Mouse (Mus musculus) adrenal gland, postnatal 4 days (tissue): ENCODE data around the gene Pcyt1a. TPM values are rescaled to one million over a fixed set of nuclear protein-coding genes. Genes with fewer than 3 reads are reported as not detected.
A peak's percentile ranks its signal among the peaks of the same experiment; 100 is the strongest.
"Not testable (repeated sequence)": the region's sequence is repeated elsewhere in the genome, so short reads cannot be mapped to it uniquely, and the experiment has no call there.

Experiments
- DNase-seq, 2 experiments: peaks; one replicate each; pipeline ENCODE4 v3.0.0; 2021 to 2022; ENCODE audit warnings: low spot score in 2 of 2, mixed read lengths in 2 of 2
- total RNA-seq, 2 experiments: library from RNA; stranded (reverse); gene quantifications; 2 replicates each; pipeline ENCODE4 v1.2.3; 2021

Gene Pcyt1a
- total RNA-seq, 2 experiments from 2014 or later = 66.0 to 70.6 TPM

GRCm38 (mm10) chr16:32469404-32470105 lies 38.8 kb downstream of the Pcyt1a start:
- no peak for DNase-seq

GRCm38 (mm10) chr16:32472276-32473015 lies 41.7 kb downstream of the Pcyt1a start:
- DNase-seq = no peak

DNA sequence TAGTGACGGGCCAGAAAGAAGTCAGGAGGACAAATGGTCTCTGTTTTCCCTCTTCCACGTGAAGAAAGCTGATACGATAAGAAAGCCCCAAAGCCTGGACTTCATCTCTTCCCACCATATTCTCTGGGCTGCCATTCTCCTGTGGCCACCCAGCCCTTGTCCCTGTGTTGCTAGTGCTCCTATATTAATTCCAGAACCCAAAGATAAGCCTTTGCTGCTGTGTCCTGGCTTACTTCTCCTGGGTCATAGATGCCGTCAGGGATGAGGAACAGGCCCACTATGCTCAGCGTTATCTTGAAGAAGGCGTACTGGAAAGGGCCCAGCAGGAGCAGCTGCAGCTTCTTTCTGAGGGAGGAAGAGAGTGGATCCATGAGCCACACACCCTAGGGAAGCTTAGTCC lies 46.6 kb downstream of the Pcyt1a start:
- DNase-seq = no peak

DNA sequence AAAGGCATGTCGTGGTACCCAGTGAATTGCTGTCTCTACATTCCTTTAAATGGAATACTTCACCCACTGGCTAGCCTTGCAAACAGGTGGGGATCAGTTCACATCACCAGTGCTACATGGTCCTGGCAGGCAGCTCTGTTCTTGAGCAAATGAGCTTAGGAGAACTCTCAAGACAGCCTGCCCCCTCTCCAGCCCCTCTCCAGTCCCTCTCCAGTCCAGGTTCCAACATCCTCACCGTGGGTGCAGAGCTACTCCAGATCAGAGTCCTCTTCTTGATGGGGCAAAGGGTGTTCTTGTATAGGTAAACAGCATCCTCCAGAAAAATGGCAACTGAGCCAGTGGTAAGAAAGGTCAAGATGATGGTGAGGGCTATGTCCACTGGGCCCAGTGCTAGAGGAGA lies 48.7 kb downstream of the Pcyt1a start:
- DNase-seq = no peak

DNA sequence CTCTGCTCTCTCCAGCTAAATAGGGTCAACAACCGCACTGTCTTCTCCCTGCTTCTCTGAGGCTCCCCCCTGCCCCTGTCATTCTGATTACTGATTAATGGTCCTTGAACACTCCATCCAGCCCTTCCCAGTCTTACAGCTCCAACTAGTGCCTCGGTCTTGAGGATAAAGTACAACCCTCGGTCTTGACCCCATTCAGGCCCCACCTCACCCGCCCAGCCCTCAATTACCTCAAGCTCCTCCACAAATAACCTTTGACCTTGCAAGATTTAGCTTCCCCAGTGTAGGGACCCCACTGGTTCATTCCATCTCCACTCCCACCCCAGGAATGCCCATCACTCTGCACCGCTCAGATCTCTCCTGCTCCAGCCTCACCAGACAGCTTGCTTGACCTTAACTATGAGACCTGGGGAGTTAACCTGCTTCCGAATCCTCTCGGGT lies 53.7 kb downstream of the Pcyt1a start:
- no peak for DNase-seq

- no peak for DNase-seq
Measured at GRCm38 (mm10) chr16:32485209-32485608, 54.5 kb downstream of the Pcyt1a start.

- no peak for DNase-seq
Measured at GRCm38 (mm10) chr16:32486046-32486445, 55.3 kb downstream of the Pcyt1a start.

- no peak for DNase-seq
Measured at GRCm38 (mm10) chr16:32487234-32488111, 56.8 kb downstream of the Pcyt1a start, which contains the start of gene Slc51a. TSS of gene Slc51a (minus strand) at chr16:32487879.

GRCm38 (mm10) chr16:32488939-32489338 lies 58.2 kb downstream of the Pcyt1a start:
- DNase-seq = no peak

DNA sequence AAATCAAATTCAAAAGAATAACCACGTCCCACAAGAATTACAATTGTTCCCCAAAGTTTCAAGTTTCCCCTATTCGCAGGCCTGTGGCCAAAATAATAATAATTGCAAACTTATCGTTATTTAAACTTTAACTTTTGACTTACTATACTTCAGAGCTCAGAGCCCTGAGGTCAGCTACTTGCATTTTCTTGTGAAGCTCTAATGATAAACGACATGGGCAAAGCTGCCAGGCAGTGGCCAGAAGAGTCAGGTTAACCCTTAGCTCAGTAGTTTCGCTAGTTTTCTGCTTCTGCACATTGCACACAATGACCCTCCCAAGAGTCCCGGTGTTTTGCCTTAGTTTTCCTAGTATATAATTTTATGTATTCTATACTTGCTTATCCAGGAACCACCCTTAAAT lies 63.6 kb downstream of the Pcyt1a start:
- not testable (repeated sequence) for DNase-seq

- no peak for DNase-seq
Measured at GRCm38 (mm10) chr16:32495965-32496364, 65.2 kb downstream of the Pcyt1a start, which contains the start of gene Zdhhc19. TSS of gene Zdhhc19 (plus strand) at chr16:32496265.

- DNase-seq = no peak
Measured at GRCm38 (mm10) chr16:32498996-32499395, 68.3 kb downstream of the Pcyt1a start.

GRCm38 (mm10) chr16:32499430-32500037 lies 68.8 kb downstream of the Pcyt1a start:
- peak; percentile 73 to 86 for DNase-seq

DNA sequence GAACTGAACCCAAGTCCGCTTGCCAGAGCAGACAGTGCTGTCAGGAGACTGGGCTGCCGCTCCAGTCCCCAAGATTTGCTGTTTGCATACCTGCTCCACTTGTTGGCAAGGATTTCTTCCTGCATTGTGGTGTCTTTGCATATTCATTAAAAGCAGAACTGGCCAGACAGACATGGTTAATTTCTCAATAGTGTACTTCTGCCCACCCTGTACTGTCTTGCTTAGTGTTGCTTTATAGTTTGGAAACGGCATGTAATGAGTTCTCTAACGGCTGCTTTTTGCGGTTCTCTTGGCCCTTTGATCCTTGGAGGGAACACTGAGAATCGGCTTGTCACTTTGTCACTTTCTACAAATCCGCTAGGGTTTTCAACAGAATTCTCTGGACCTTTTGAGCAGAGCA lies 70.7 kb downstream of the Pcyt1a start:
- DNase-seq = no peak

DNA sequence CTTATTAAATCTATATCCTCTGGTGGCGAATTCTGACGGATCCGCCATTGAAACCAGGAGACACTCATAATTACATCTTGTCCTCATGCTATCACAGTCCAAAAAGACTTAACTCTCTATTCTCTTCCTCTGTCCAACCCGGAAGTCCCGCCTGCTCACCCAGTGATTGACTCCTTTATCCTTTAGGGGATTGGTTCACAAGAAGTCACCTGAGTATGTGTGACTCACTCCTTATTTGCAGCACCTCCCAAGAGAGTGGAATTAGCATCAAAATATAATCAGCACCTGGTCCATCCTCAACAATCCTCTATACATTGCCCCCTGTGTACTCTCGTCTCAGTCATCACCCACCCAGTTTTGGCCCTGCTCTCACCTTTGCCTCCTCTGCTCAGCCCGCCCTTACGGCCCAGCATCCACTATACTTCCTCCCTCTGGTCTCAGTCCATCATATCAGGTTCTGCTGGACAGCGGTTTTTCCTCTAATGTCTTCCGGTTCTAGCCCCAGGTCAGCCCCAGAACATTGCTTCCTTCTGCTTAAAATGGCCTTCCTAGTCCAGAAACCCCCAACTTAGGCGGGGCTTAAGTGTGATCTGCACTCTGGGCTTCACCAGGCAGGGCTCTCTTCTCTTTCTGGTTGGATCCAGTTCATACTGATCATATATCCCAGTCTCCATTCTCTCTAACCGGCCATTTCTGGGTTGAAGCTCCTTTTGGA lies 72.1 kb downstream of the Pcyt1a start:
- no peak for DNase-seq

DNA sequence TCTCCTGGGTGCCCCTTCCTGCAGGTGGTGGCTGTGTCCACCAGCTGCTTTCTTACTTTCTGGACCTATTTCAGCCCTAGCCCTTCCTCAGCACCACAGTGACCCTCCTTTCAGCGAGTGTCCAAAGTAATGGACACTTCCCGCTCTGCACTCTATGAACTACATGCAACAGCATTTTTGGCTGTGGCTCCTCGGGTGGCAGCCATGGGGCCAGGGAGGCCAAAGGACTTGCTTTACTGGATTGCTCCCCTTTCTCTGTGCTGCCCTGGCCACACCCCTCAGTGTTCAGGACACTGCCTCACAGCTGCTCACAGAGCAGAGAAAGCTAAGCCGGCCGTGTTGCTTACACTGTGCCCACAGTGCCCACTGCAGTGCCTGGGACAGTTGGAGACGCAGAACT lies 72.9 kb downstream of the Pcyt1a start:
- DNase-seq = no peak

DNA sequence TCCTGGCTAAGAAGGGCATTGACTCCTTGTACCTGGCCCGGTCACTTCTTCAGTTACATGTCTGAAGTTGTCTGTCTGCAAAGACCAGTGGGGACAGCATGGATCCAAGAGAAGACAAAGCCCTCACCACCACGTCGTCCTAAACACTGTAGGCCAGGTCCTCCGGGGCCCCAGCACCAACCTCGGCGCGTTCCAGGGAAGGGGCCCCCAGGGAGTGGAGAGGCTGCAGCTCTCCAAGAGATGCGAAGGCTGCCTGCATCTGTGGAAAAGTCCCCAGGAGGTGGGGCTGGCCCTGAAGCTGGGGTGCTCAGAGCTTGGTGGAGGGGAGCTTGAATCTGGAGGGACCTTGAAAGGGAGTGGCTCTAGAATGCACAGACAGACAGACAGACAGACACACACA lies 75.6 kb downstream of the Pcyt1a start:
- no peak for DNase-seq

DNA sequence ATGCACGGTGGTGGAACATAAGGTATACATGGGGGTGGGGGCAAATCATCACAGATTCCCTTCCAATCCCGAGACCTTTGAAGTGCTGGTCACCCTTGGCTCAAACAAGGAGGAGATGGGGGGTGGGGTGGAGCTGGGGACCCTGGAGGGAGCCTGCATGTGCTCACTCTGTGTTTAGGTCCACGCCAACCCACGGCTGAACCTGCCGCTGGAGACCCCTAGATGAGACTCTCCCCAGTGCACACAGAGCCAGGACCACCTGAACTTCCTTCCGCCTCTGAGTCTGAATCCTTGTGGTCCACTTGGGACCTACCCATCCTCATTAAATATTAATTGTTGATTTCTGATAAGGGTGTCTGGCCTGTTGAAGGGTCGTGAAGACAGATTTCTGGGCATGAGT lies 76.1 kb downstream of the Pcyt1a start:
- DNase-seq = no peak

DNA sequence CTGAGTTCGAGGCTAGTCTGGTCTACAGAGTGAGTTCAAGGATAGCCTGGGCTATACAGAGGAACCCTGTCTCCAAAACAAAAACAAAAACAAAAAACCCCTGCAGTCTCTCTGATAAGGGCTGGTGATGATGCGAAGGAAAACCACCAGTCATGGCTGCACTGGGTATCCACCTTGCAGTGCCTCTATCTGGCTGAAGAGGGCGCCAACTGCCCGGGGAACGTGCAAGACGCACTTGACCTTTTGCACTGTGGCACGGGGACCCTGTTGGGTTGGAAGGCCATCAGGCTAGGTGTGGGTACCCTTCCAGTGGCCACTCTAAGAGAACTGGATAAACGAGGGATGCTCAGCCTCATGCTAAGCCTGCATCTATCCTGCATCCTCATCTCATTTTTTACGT lies 76.7 kb downstream of the Pcyt1a start:
- peak in 1 of 2 experiments; percentile 40 for DNase-seq

- no peak for DNase-seq
Measured at GRCm38 (mm10) chr16:32508035-32508434, 77.3 kb downstream of the Pcyt1a start.
